Mouse (Mus musculus) hindbrain, embryonic 16.5 days (tissue): ENCODE data around the gene Gabra1. TPM values are rescaled to one million over a fixed set of nuclear protein-coding genes. Genes with fewer than 3 reads are reported as not detected.

ENCODE experiments used
- ATAC-seq: fragments of 200-750 bp; cut with Nextera tagmentation; 2 replicates; pipeline ENCODE4 v1.8.0; 2017; ENCODE audit warnings: moderate TSS enrichment, moderate library complexity
- H3K27ac ChIP-seq: fragments of 300-500 bp; sonication (generic); 2 replicates; pipeline ENCODE4 v1.5.1; 2014; ENCODE audit warnings: low read depth, mild to moderate bottlenecking, control low read depth, low read length, moderate library complexity
- H3K27me3 ChIP-seq: fragments of 300-500 bp; sonication (generic); replicated peaks from 2 replicates; pipeline ENCODE4 v1.6.1; 2014; ENCODE audit warnings: low read length; ENCODE audit not compliant: control insufficient read depth, insufficient read depth
- H3K36me3 ChIP-seq: fragments of 300-500 bp; sonication (generic); 2 replicates; pipeline ENCODE4 v1.6.1; 2014; ENCODE audit warnings: mild to moderate bottlenecking, low read length, moderate library complexity, mixed read lengths; ENCODE audit not compliant: control insufficient read depth, insufficient read depth
- H3K4me1 ChIP-seq: fragments of 300-500 bp; sonication (generic); 2 replicates; pipeline ENCODE4 v1.6.1; 2014; ENCODE audit warnings: low read depth, low read length; ENCODE audit not compliant: control insufficient read depth, insufficient read depth
- H3K4me2 ChIP-seq: fragments of 300-500 bp; sonication (generic); 2 replicates; pipeline ENCODE4 v1.6.1; 2014; ENCODE audit warnings: mild to moderate bottlenecking, low read length, control low read depth, moderate library complexity
- H3K4me3 ChIP-seq: fragments of 300-500 bp; sonication (generic); 2 replicates; pipeline ENCODE4 v1.5.1; 2014; ENCODE audit warnings: mild to moderate bottlenecking, low read length, control low read depth, moderate library complexity
- H3K9ac ChIP-seq: fragments of 300-500 bp; sonication (generic); 2 replicates; pipeline ENCODE4 v1.6.1; 2014; ENCODE audit warnings: low read depth, mild to moderate bottlenecking, control low read depth, low read length, moderate library complexity
- H3K9me3 ChIP-seq: fragments of 300-500 bp; sonication (generic); 2 replicates; pipeline ENCODE4 v1.6.1; 2014; ENCODE audit warnings: mild to moderate bottlenecking, low read length, moderate library complexity; ENCODE audit not compliant: control insufficient read depth
- WGBS: fragments of 180-500 bp; shearing (Covaris S2); extraction: QIAGEN DNeasy Blood & Tissue Kit; methylation state at CpG from one replicate; pipeline ENCODE4 v1.1.7; 2014; 5-methylcytosine and 5-hydroxymethylcytosine counted together
- polyA plus RNA-seq: library from polyadenylated mRNA; unstranded; fragments of >200 nt; fragmentation: Nextera tagmentation; extraction: Ambion mirVana; gene quantifications from 2 replicates; pipeline ENCODE4 v1.2.1, GENCODE M21; 2015

Gabra1 gene
- polyA plus RNA-seq, 1 experiment from 2014 or later = 24.2 TPM

GRCm38 (mm10) chr11:42095556-42095955, 87.2 kb downstream of the Gabra1 start:
- Histone ChIP-seq H3K9me3 (no peaks in the 10 kb centered on the region), H3K9ac (no peak overlapping the region), H3K4me1 (no peaks in the 10 kb centered on the region), H3K4me3 (no peak overlapping the region), H3K27ac (no peak overlapping the region), H3K27me3 (no peaks in the 10 kb centered on the region), H3K36me3 (no peaks in the 10 kb centered on the region), H3K4me2 (no peak overlapping the region)
- WGBS = 94% methylated on average over 2 of the region's 2 CpGs
- ATAC-seq = no peak

Other genes with a start within 250 kb of the Gabra1 start
- 124 and 127 TPM in 2 replicates for gene Gabrg2, start 182.1 kb downstream of the Gabra1 start, polyA plus RNA-seq
- not detected in 2 replicates for gene Gabra6, start 138.1 kb upstream of the Gabra1 start, polyA plus RNA-seq
- 17.3 and 19.7 TPM in 2 replicates for gene Gabrb2, start 236.8 kb upstream of the Gabra1 start, polyA plus RNA-seq